Mouse (Mus musculus) right cerebral cortex, adult 2 months (tissue): ENCODE measurements around the gene Hsd17b14.

Source experiments
- DNase-seq, 2 experiments: peaks; one replicate each; pipeline ENCODE4 v3.0.0; 2021 to 2022; ENCODE audit warnings: low spot score in 2 of 2

Gene Hsd17b14

GRCm38 (mm10) chr7:45598960-45599879 is 44.5 kb downstream of the Hsd17b14 start:
- DNase-seq = no peak

- DNase-seq = no peak
These were observed 51.1 kb downstream of the Hsd17b14 start for GRCm38 (mm10) chr7:45605704-45606289.

- DNase-seq = no peak
These were observed 54.8 kb downstream of the Hsd17b14 start for GRCm38 (mm10) chr7:45609511-45609910.

GRCm38 (mm10) chr7:45616277-45616676 is 61.6 kb downstream of the Hsd17b14 start:
- no peak for DNase-seq

GRCm38 (mm10) chr7:45617042-45617695 is 62.5 kb downstream of the Hsd17b14 start, which contains the start of gene Fut1:
Gene Fut1 (plus strand): TSS chr7:45617289.
- DNase-seq = peak in 1 of 2 experiments; percentile 43
